11 mouse cellular contexts compared by ENCODE assay signal in the genomic region with DNA sequence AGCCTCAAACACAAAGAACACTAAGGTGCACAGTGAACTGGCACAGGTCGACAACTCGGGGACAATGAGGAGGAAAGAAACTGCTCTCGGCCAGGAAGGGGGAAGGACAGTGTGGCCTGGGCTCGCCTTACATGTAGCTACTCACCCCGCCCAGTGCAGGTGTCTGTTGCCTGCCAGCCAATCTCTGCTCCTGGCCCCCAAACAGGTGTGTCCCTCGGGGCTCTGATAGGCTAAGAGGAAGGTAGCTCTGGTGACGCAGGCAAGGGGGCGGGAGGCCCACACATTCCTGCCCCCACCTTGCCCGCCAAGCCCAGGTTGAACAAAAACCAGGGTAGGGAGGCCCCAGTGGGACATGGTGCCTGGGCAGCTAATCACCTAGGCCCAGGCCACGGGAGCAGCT. TPM values are rescaled to one million over a fixed set of nuclear protein-coding genes. Genes with fewer than 3 reads are reported as not detected.
DNase-seq lines count a peak whose midpoint lies in the region; ATAC-seq and TF ChIP-seq lines count a peak whose summit lies in the region.
"Had no signal": no experiment of that assay in that cellular context is flagged by ENCODE, and none has a peak within 500 bp of the region (broad histone marks: within the 10 kb centered on the region; RNA-seq: fewer than 3 reads in every experiment).

No protein-coding gene starts in this region.

- TF ChIP-seq EP300 in stomach, postnatal 0 days (optimal IDR thresholded peaks at IDR 0.05), result no peak

- H3K4me1 ChIP-seq in heart, embryonic 14.5 days (ENCODE audit: control insufficient read depth in 2 of 2, insufficient read depth in 2 of 2, low read length in 2 of 2), result 0 out of 4 replicates have a peak, but pooled peaks cover 0 to 6% of the 10 kb centered on the region in 2 experiments
- no peaks in the 10 kb centered on the region for H3K4me1 ChIP-seq in intestine, postnatal 0 days (replicated peaks; ENCODE audit: control insufficient read depth, insufficient read depth, low read length)
- H3K4me1 ChIP-seq in liver, embryonic 13.5 days (replicated peaks), result peaks cover 4% of the 10 kb centered on the region; the same call in 1 of the 2 replicates
- H3K4me1 ChIP-seq in stomach, postnatal 0 days (replicated peaks; ENCODE audit: control insufficient read depth, insufficient read depth), result peaks cover 4% of the 10 kb centered on the region; the same call in 1 of the 2 replicates
- no peaks in the 10 kb centered on the region for H3K4me1 ChIP-seq in forebrain, embryonic 15.5 days

- WGBS in heart, embryonic 14.5 days, result 33% methylated on average over 10 of the region's 10 CpGs
- 15% methylated on average over 10 of the region's 10 CpGs for WGBS in intestine, postnatal 0 days
- WGBS in liver, embryonic 13.5 days (ENCODE audit: insufficient replicate concordance), result 39% methylated on average over 10 of the region's 10 CpGs
- 21% methylated on average over 9 of the region's 10 CpGs for WGBS in stomach, postnatal 0 days
- 55% methylated on average over 10 of the region's 10 CpGs for WGBS in forebrain, embryonic 15.5 days

- H3K4me3 ChIP-seq in heart, embryonic 14.5 days (ENCODE audit: control insufficient read depth in 1 of 2, insufficient read depth in 1 of 2, low read depth in 1 of 2, low read length in 2 of 2), result no peak overlapping the region
- H3K4me3 ChIP-seq in intestine, postnatal 0 days (ENCODE audit: low read depth, low read length), result peak overlapping the region; percentile 45
- no peak overlapping the region for H3K4me3 ChIP-seq in liver, embryonic 13.5 days (replicated peaks)
- H3K4me3 ChIP-seq in stomach, postnatal 0 days (ENCODE audit: low read depth, low read length), result peak overlapping the region; percentile 47
- H3K4me3 ChIP-seq in forebrain, embryonic 15.5 days, result no peak overlapping the region

- no peak overlapping the region for H3K4me2 ChIP-seq in heart, embryonic 14.5 days (ENCODE audit: low read length)
- peak overlapping the region; percentile 68 for H3K4me2 ChIP-seq in intestine, postnatal 0 days (replicated peaks; ENCODE audit: low read depth)
- H3K4me2 ChIP-seq in liver, embryonic 13.5 days, result no peak overlapping the region
- peak overlapping the region; percentile 53 for H3K4me2 ChIP-seq in stomach, postnatal 0 days (replicated peaks; ENCODE audit: low read depth)
- no peak overlapping the region for H3K4me2 ChIP-seq in forebrain, embryonic 15.5 days (replicated peaks)

- H3K9me3 ChIP-seq in heart, embryonic 14.5 days (ENCODE audit: control insufficient read depth, low read length), result no peaks in the 10 kb centered on the region
- H3K9me3 ChIP-seq in intestine, postnatal 0 days (ENCODE audit: control insufficient read depth), result no peaks in the 10 kb centered on the region
- H3K9me3 ChIP-seq in liver, embryonic 13.5 days (replicated peaks), result no peaks in the 10 kb centered on the region
- no peaks in the 10 kb centered on the region for H3K9me3 ChIP-seq in stomach, postnatal 0 days (ENCODE audit: control insufficient read depth, low read length)
- no peaks in the 10 kb centered on the region for H3K9me3 ChIP-seq in forebrain, embryonic 15.5 days

- no peak for TF ChIP-seq CTCF in intestine, postnatal 0 days (IDR thresholded peaks at IDR 0.05; ENCODE audit: low read depth)
- no peak for TF ChIP-seq CTCF in stomach, postnatal 0 days (IDR thresholded peaks at IDR 0.05; ENCODE audit: low read depth)

- DNase-seq in heart, postnatal 36 days, result no peak
- no peak for DNase-seq in liver, embryonic 13.5 days
- peak; percentile 97 for DNase-seq in stomach, postnatal 0 days (ENCODE audit: low spot score)
- no peak for DNase-seq in retina, postnatal 1 day
- no peak for DNase-seq in adrenal gland, postnatal 10 days

- H3K9ac ChIP-seq in heart, embryonic 14.5 days (ENCODE audit: low read length), result no peak overlapping the region
- H3K9ac ChIP-seq in intestine, postnatal 0 days (ENCODE audit: low read depth, low read length), result peak overlapping the region; percentile 78
- no peak overlapping the region for H3K9ac ChIP-seq in liver, embryonic 13.5 days
- H3K9ac ChIP-seq in stomach, postnatal 0 days (ENCODE audit: low read length), result peak overlapping the region; percentile 78
- no peak overlapping the region for H3K9ac ChIP-seq in forebrain, embryonic 15.5 days (replicated peaks)

- no peak overlapping the region for H3K27ac ChIP-seq in heart, embryonic 14.5 days (replicated peaks in 1 of 2; ENCODE audit: control insufficient read depth in 1 of 2, insufficient read depth in 1 of 2, low read depth in 2 of 2, low read length in 2 of 2)
- H3K27ac ChIP-seq in intestine, postnatal 0 days (ENCODE audit: low read depth, low read length), result peak overlapping the region; percentile 95
- H3K27ac ChIP-seq in liver, embryonic 13.5 days, result no peak overlapping the region
- peak overlapping the region; percentile 97 for H3K27ac ChIP-seq in stomach, postnatal 0 days (replicated peaks)
- H3K27ac ChIP-seq in forebrain, embryonic 15.5 days (replicated peaks), result no peak overlapping the region

- H3K27me3 ChIP-seq in heart, embryonic 14.5 days (ENCODE audit: control insufficient read depth, insufficient read depth, low read length), result no peaks in the 10 kb centered on the region
- no peaks in the 10 kb centered on the region for H3K27me3 ChIP-seq in intestine, postnatal 0 days (replicated peaks; ENCODE audit: control insufficient read depth, insufficient read depth, low read length)
- H3K27me3 ChIP-seq in liver, embryonic 13.5 days, result no peaks in the 10 kb centered on the region; the same call in 1 of the 2 replicates
- no peaks in the 10 kb centered on the region for H3K27me3 ChIP-seq in stomach, postnatal 0 days (ENCODE audit: control insufficient read depth, insufficient read depth, low read length)
- H3K27me3 ChIP-seq in forebrain, embryonic 15.5 days, result no peaks in the 10 kb centered on the region

- intact Hi-C loops in heart, postnatal 36 days (cut with DNase I), result no loop called here

- H3K36me3 ChIP-seq in heart, embryonic 14.5 days (ENCODE audit: control insufficient read depth, insufficient read depth, low read length), result no peaks in the 10 kb centered on the region
- no peaks in the 10 kb centered on the region for H3K36me3 ChIP-seq in intestine, postnatal 0 days (ENCODE audit: control insufficient read depth, insufficient read depth)
- H3K36me3 ChIP-seq in liver, embryonic 13.5 days, result no peaks in the 10 kb centered on the region
- H3K36me3 ChIP-seq in stomach, postnatal 0 days (ENCODE audit: control insufficient read depth, insufficient read depth, low read length), result no peaks in the 10 kb centered on the region
- no peaks in the 10 kb centered on the region for H3K36me3 ChIP-seq in forebrain, embryonic 15.5 days

- ATAC-seq in heart, embryonic 14.5 days (ENCODE audit: insufficient number of reproducible peaks, insufficient read depth, low FRiP score, low read depth), result 0 out of 2 replicates have a peak, but pooled peaks have one; percentile 9
- peak; percentile 97 for ATAC-seq in intestine, postnatal 0 days
- peak; percentile 46; the same call in 1 of the 2 replicates for ATAC-seq in liver, embryonic 13.5 days (ENCODE audit: low read depth)
- ATAC-seq in stomach, postnatal 0 days (ENCODE audit: low FRiP score, low TSS enrichment), result peak; percentile 96
- no peak for ATAC-seq in forebrain, embryonic 15.5 days (replicated peaks)

RNA-seq across cellular contexts. Expression of gene Ttll10, which starts 0.5 kb away (rescaled TPM):
- 0.11 and 0.26 TPM in 2 replicates for polyA plus RNA-seq in heart, embryonic 14.5 days (2014; fragmentation: Nextera tagmentation; extraction: Ambion mirVana)
- not detected for total RNA-seq in heart, postnatal 36 days (2021)
- polyA plus RNA-seq in intestine, postnatal 0 days (2015; fragmentation: Nextera tagmentation; extraction: Ambion mirVana), result 2.1 and 2.6 TPM in 2 replicates
- 0.12 and 0.20 TPM in 2 replicates for polyA plus RNA-seq in liver, embryonic 13.5 days (2015; fragmentation: Nextera tagmentation; extraction: Ambion mirVana)
- polyA plus RNA-seq in stomach, postnatal 0 days (2015; fragmentation: Nextera tagmentation; extraction: Ambion mirVana), result 2.7 TPM in 2 replicates
- not detected in 2 replicates for polyA plus RNA-seq in forebrain, embryonic 15.5 days (2015; fragmentation: Nextera tagmentation; extraction: Ambion mirVana)
- total RNA-seq in adrenal gland, postnatal 10 days (2021), result under 1 TPM; 0.27 to 0.67 TPM
- total RNA-seq: gastrocnemius, adult 18-20 months; left cerebral cortex, postnatal 25 days; neutrophil, adult 5-6 weeks had no signal

RNA-seq across cellular contexts. Expression of gene Tnfrsf18, which starts 33.7 kb away (rescaled TPM):
- 2.2 and 2.3 TPM in 2 replicates for polyA plus RNA-seq in heart, embryonic 14.5 days (2014; fragmentation: Nextera tagmentation; extraction: Ambion mirVana)
- total RNA-seq in heart, postnatal 36 days (2021), result not detected
- polyA plus RNA-seq in intestine, postnatal 0 days (2015; fragmentation: Nextera tagmentation; extraction: Ambion mirVana), result 0.55 and 0.56 TPM in 2 replicates
- polyA plus RNA-seq in liver, embryonic 13.5 days (2015; fragmentation: Nextera tagmentation; extraction: Ambion mirVana), result 0.60 and 0.65 TPM in 2 replicates
- 2.2 and 3.3 TPM in 2 replicates for polyA plus RNA-seq in stomach, postnatal 0 days (2015; fragmentation: Nextera tagmentation; extraction: Ambion mirVana)
- polyA plus RNA-seq in forebrain, embryonic 15.5 days (2015; fragmentation: Nextera tagmentation; extraction: Ambion mirVana), result 0.66 and 1.5 TPM in 2 replicates
- under 1 TPM; 0.51 to 0.66 TPM for total RNA-seq in adrenal gland, postnatal 10 days (2021)
- total RNA-seq: gastrocnemius, adult 18-20 months; left cerebral cortex, postnatal 25 days had no signal

RNA-seq across cellular contexts. Expression of gene Tnfrsf4, which starts 46.1 kb away (rescaled TPM):
- polyA plus RNA-seq in heart, embryonic 14.5 days (2014; fragmentation: Nextera tagmentation; extraction: Ambion mirVana), result 0.51 and 0.57 TPM in 2 replicates
- under 1 TPM; 0.27 to 0.39 TPM for total RNA-seq in heart, postnatal 36 days (2021)
- polyA plus RNA-seq in intestine, postnatal 0 days (2015; fragmentation: Nextera tagmentation; extraction: Ambion mirVana), result 0.14 and 0.35 TPM in 2 replicates
- polyA plus RNA-seq in liver, embryonic 13.5 days (2015; fragmentation: Nextera tagmentation; extraction: Ambion mirVana), result 0.09 and 0.20 TPM in 2 replicates
- 0.21 and 0.48 TPM in 2 replicates for polyA plus RNA-seq in stomach, postnatal 0 days (2015; fragmentation: Nextera tagmentation; extraction: Ambion mirVana)
- polyA plus RNA-seq in forebrain, embryonic 15.5 days (2015; fragmentation: Nextera tagmentation; extraction: Ambion mirVana), result 0.83 and 0.95 TPM in 2 replicates
- 1 to 10 TPM; 1.9 TPM for total RNA-seq in adrenal gland, postnatal 10 days (2021)

RNA-seq across cellular contexts. Expression of gene 9430015G10Rik, which starts 50.1 kb away (rescaled TPM):
- polyA plus RNA-seq in heart, embryonic 14.5 days (2014; fragmentation: Nextera tagmentation; extraction: Ambion mirVana), result 12.0 and 14.6 TPM in 2 replicates
- 1 to 10 TPM; 3.0 TPM for total RNA-seq in heart, postnatal 36 days (2021)
- 3.4 and 3.5 TPM in 2 replicates for polyA plus RNA-seq in intestine, postnatal 0 days (2015; fragmentation: Nextera tagmentation; extraction: Ambion mirVana)
- 11.8 and 13.8 TPM in 2 replicates for polyA plus RNA-seq in liver, embryonic 13.5 days (2015; fragmentation: Nextera tagmentation; extraction: Ambion mirVana)
- polyA plus RNA-seq in stomach, postnatal 0 days (2015; fragmentation: Nextera tagmentation; extraction: Ambion mirVana), result 4.9 and 5.4 TPM in 2 replicates
- 40.2 and 41.0 TPM in 2 replicates for polyA plus RNA-seq in forebrain, embryonic 15.5 days (2015; fragmentation: Nextera tagmentation; extraction: Ambion mirVana)
- total RNA-seq in adrenal gland, postnatal 10 days (2021), result 10 to 100 TPM; 10.6 to 13.8 TPM

Comparison
In these comparisons a context has a peak if more than half of its experiments do, and no peak if none do; other contexts are left out.
1. H3K27ac ChIP-seq: peak in intestine, postnatal 0 days (single experiment) and stomach, postnatal 0 days (single experiment); none in heart, embryonic 14.5 days (0 of 2), liver, embryonic 13.5 days (single experiment) and forebrain, embryonic 15.5 days (single experiment).
2. H3K4me2 ChIP-seq: peak in intestine, postnatal 0 days (single experiment) and stomach, postnatal 0 days (single experiment); none in heart, embryonic 14.5 days (single experiment), liver, embryonic 13.5 days (single experiment) and forebrain, embryonic 15.5 days (single experiment).
3. H3K4me3 ChIP-seq: peak in intestine, postnatal 0 days (single experiment) and stomach, postnatal 0 days (single experiment); none in heart, embryonic 14.5 days (0 of 2), liver, embryonic 13.5 days (single experiment) and forebrain, embryonic 15.5 days (single experiment).
4. H3K9ac ChIP-seq: peak in intestine, postnatal 0 days (single experiment) and stomach, postnatal 0 days (single experiment); none in heart, embryonic 14.5 days (single experiment), liver, embryonic 13.5 days (single experiment) and forebrain, embryonic 15.5 days (single experiment).